Mouse (Mus musculus): Measurements from ENCODE around the gene Sh3pxd2b. TPM values are rescaled to one million over a fixed set of nuclear protein-coding genes. Genes with fewer than 3 reads are reported as not detected.

Sh3pxd2b gene
- polyA plus RNA-seq, 1 experiment from 2014 or later, result 23.4 TPM

DNA sequence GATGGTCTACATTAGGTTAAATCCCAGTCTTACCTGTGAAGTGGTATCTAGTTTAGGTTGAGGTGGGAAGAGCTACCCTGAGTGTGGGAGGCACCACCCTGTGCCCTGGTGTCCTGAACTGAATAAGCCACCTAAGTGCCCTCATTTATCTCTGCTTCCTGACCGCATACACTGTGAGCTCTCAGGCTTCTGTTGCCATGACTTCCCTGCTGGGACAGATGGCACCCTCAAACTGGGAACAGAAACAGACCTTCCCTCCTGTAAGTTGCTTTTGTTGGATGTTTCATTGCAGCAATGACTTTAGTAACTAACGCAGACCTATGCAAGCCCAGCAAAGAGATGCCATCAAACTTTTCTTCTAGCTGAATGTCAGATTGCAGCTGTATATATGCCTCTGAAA, 14.4 kb upstream of the Sh3pxd2b start:
- Histone ChIP-seq H3K4me3 (ENCODE audit: low read length) (no peak overlapping the region), H3K4me1 (replicated peaks; ENCODE audit: control insufficient read depth, insufficient read depth, low read length) (peaks cover 14% of the 10 kb centered on the region; the same call in 1 of the 2 replicates), H3K9me3 (ENCODE audit: control insufficient read depth, low read length) (peaks cover 5% of the 10 kb centered on the region), H3K36me3 (ENCODE audit: control insufficient read depth, insufficient read depth, low read length) (no peaks in the 10 kb centered on the region), H3K27ac (ENCODE audit: low read length) (no peak overlapping the region), H3K9ac (ENCODE audit: low read length) (no peak overlapping the region), H3K4me2 (ENCODE audit: low read depth, low read length) (no peak overlapping the region), H3K27me3 (ENCODE audit: control insufficient read depth, insufficient read depth, low read depth, low read length) (no peaks in the 10 kb centered on the region)
- no peak for ATAC-seq (ENCODE audit: low read depth)
- WGBS, result 66% methylated on average over 2 of the region's 2 CpGs

GRCm38 (mm10) chr11:32336435-32336907, 11.1 kb upstream of the Sh3pxd2b start:
- H3K36me3 ChIP-seq (ENCODE audit: control insufficient read depth, insufficient read depth, low read length), result no peaks in the 10 kb centered on the region
- WGBS, result 70% methylated on average over 6 of the region's 6 CpGs
- H3K4me1 ChIP-seq (replicated peaks; ENCODE audit: control insufficient read depth, insufficient read depth, low read length), result peaks cover 17% of the 10 kb centered on the region; the same call in 1 of the 2 replicates
- H3K4me3 ChIP-seq (ENCODE audit: low read length), result no peak overlapping the region
- no peak overlapping the region for H3K9ac ChIP-seq (ENCODE audit: low read length)
- ATAC-seq (ENCODE audit: low read depth), result peak; percentile 21; the same call in 1 of the 2 replicates
- peaks cover 5% of the 10 kb centered on the region for H3K9me3 ChIP-seq (ENCODE audit: control insufficient read depth, low read length)
- H3K27me3 ChIP-seq (ENCODE audit: control insufficient read depth, insufficient read depth, low read depth, low read length), result no peaks in the 10 kb centered on the region
- H3K4me2 ChIP-seq (ENCODE audit: low read depth, low read length), result no peak overlapping the region
- H3K27ac ChIP-seq (ENCODE audit: low read length), result no peak overlapping the region

- ATAC-seq (ENCODE audit: low read depth), result peak; percentile 45; the same call in 1 of the 2 replicates
- WGBS, result 27% methylated on average over 2 of the region's 2 CpGs
- H3K9ac ChIP-seq (ENCODE audit: low read length), result no peak overlapping the region
- H3K4me1 ChIP-seq (replicated peaks; ENCODE audit: control insufficient read depth, insufficient read depth, low read length), result peaks cover 12% of the 10 kb centered on the region; the same call in 1 of the 2 replicates
- H3K36me3 ChIP-seq (ENCODE audit: control insufficient read depth, insufficient read depth, low read length), result no peaks in the 10 kb centered on the region
- no peaks in the 10 kb centered on the region for H3K27me3 ChIP-seq (ENCODE audit: control insufficient read depth, insufficient read depth, low read depth, low read length)
- no peak overlapping the region for H3K4me3 ChIP-seq (ENCODE audit: low read length)
- H3K27ac ChIP-seq (ENCODE audit: low read length), result no peak overlapping the region
- H3K4me2 ChIP-seq (ENCODE audit: low read depth, low read length), result no peak overlapping the region
- peaks cover 5% of the 10 kb centered on the region for H3K9me3 ChIP-seq (ENCODE audit: control insufficient read depth, low read length)
These were observed 8.5 kb upstream of the Sh3pxd2b start for GRCm38 (mm10) chr11:32339131-32339531.

GRCm38 (mm10) chr11:32340476-32341473, 6.8 kb upstream of the Sh3pxd2b start:
- peak overlapping the region; percentile 41; the same call in 1 of the 2 replicates for H3K27ac ChIP-seq (ENCODE audit: low read length)
- no peak overlapping the region for H3K4me3 ChIP-seq (ENCODE audit: low read length)
- peaks cover 5% of the 10 kb centered on the region; the same call in 1 of the 2 replicates for H3K9me3 ChIP-seq (ENCODE audit: control insufficient read depth, low read length)
- ATAC-seq (ENCODE audit: low read depth), result peak; percentile 53; the same call in 1 of the 2 replicates
- H3K36me3 ChIP-seq (ENCODE audit: control insufficient read depth, insufficient read depth, low read length), result no peaks in the 10 kb centered on the region
- no peak overlapping the region for H3K4me2 ChIP-seq (ENCODE audit: low read depth, low read length)
- H3K9ac ChIP-seq (ENCODE audit: low read length), result no peak overlapping the region
- H3K27me3 ChIP-seq (ENCODE audit: control insufficient read depth, insufficient read depth, low read depth, low read length), result no peaks in the 10 kb centered on the region
- 31% methylated on average over 17 of the region's 17 CpGs for WGBS
- H3K4me1 ChIP-seq (replicated peaks; ENCODE audit: control insufficient read depth, insufficient read depth, low read length), result peaks cover 17% of the 10 kb centered on the region; the same call in 1 of the 2 replicates

DNA sequence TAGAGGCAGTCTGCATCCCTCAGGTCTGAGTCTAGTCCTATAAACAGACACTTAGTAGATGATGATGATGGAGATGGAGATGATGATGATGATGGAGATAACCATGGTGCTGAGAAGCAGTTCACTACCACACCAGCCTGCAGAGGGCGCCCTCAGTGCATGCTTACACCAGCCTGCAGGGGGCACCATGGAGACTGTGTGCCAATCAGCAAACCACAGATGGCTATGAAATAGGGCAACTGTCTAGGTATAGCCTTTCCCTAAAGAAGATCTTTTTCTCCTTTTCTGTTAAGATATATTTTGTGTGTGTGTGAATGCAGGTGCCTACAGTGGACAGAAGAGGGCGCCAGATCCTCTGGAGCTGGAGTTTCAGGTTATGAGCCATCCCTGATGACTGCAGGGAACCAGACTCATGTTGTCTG, 4.8 kb upstream of the Sh3pxd2b start:
- Histone ChIP-seq H3K4me3 (ENCODE audit: low read length) (no peak overlapping the region), H3K9me3 (ENCODE audit: control insufficient read depth, low read length) (no peaks in the 10 kb centered on the region), H3K27me3 (ENCODE audit: control insufficient read depth, insufficient read depth, low read depth, low read length) (no peaks in the 10 kb centered on the region), H3K4me2 (ENCODE audit: low read depth, low read length) (no peak overlapping the region), H3K4me1 (replicated peaks; ENCODE audit: control insufficient read depth, insufficient read depth, low read length) (peaks cover 23% of the 10 kb centered on the region), H3K9ac (ENCODE audit: low read length) (no peak overlapping the region), H3K36me3 (ENCODE audit: control insufficient read depth, insufficient read depth, low read length) (no peaks in the 10 kb centered on the region), H3K27ac (ENCODE audit: low read length) (no peak overlapping the region)
- WGBS, result 14% methylated on average over 2 of the region's 2 CpGs
- no peak for ATAC-seq (ENCODE audit: low read depth)

DNA sequence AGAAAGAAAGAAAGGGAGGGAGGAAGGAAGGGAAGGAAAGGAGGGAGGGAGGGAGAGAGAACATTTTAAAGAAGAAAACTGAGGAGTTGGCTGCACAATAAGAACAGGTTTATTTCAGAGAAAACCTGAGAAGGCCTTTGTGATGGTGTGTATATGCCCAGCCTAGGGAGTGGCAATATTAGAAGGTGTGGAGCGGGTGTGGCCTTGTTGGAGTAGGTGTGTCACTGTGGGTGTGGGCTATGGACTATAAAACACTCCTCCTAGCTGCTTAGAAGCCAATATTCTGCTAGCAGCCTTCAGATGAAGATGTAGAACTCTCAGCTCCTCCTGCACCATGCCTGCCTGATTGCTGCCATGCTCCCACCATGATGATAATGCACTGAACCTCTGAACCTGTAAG, 4.3 kb upstream of the Sh3pxd2b start:
- Histone ChIP-seq H3K27me3 (ENCODE audit: control insufficient read depth, insufficient read depth, low read depth, low read length) (no peaks in the 10 kb centered on the region), H3K4me1 (replicated peaks; ENCODE audit: control insufficient read depth, insufficient read depth, low read length) (peaks cover 23% of the 10 kb centered on the region), H3K9ac (ENCODE audit: low read length) (no peak overlapping the region), H3K36me3 (ENCODE audit: control insufficient read depth, insufficient read depth, low read length) (no peaks in the 10 kb centered on the region), H3K9me3 (ENCODE audit: control insufficient read depth, low read length) (no peaks in the 10 kb centered on the region), H3K4me3 (ENCODE audit: low read length) (no peak overlapping the region), H3K4me2 (ENCODE audit: low read depth, low read length) (no peak overlapping the region), H3K27ac (ENCODE audit: low read length) (no peak overlapping the region)
- 95% methylated on average over 1 of the region's 1 CpGs for WGBS
- ATAC-seq (ENCODE audit: low read depth), result no peak

GRCm38 (mm10) chr11:32345504-32346297, 1.9 kb upstream of the Sh3pxd2b start:
- 62% methylated on average over 6 of the region's 6 CpGs for WGBS
- no peak overlapping the region for H3K4me2 ChIP-seq (ENCODE audit: low read depth, low read length)
- peak overlapping the region; percentile 64 for H3K27ac ChIP-seq (ENCODE audit: low read length)
- peaks cover 20% of the 10 kb centered on the region for H3K4me1 ChIP-seq (replicated peaks; ENCODE audit: control insufficient read depth, insufficient read depth, low read length)
- no peak overlapping the region for H3K9ac ChIP-seq (ENCODE audit: low read length)
- H3K27me3 ChIP-seq (ENCODE audit: control insufficient read depth, insufficient read depth, low read depth, low read length), result no peaks in the 10 kb centered on the region
- no peak for ATAC-seq (ENCODE audit: low read depth)
- H3K4me3 ChIP-seq (ENCODE audit: low read length), result no peak overlapping the region
- no peaks in the 10 kb centered on the region for H3K9me3 ChIP-seq (ENCODE audit: control insufficient read depth, low read length)
- no peaks in the 10 kb centered on the region; the same call in 1 of the 2 replicates for H3K36me3 ChIP-seq (ENCODE audit: control insufficient read depth, insufficient read depth, low read length)

- Histone ChIP-seq H3K9ac (ENCODE audit: low read length) (peak overlapping the region; percentile 96), H3K4me2 (ENCODE audit: low read depth, low read length) (peak overlapping the region; percentile 80), H3K4me3 (ENCODE audit: low read length) (peak overlapping the region; percentile 89), H3K36me3 (ENCODE audit: control insufficient read depth, insufficient read depth, low read length) (peaks cover 11% of the 10 kb centered on the region), H3K9me3 (ENCODE audit: control insufficient read depth, low read length) (no peaks in the 10 kb centered on the region), H3K4me1 (replicated peaks; ENCODE audit: control insufficient read depth, insufficient read depth, low read length) (peaks cover 15% of the 10 kb centered on the region), H3K27me3 (ENCODE audit: control insufficient read depth, insufficient read depth, low read depth, low read length) (no peaks in the 10 kb centered on the region), H3K27ac (ENCODE audit: low read length) (peak overlapping the region; percentile 81)
- ATAC-seq (ENCODE audit: low read depth), result no peak; the same call in 1 of the 2 replicates
- 2% methylated on average over 10 of the region's 10 CpGs for whole genome bisulfite sequencing
These were observed 385 bp upstream of the Sh3pxd2b start for GRCm38 (mm10) chr11:32347264-32347606.

Measured in lung, embryonic 16.5 days (tissue).